Mouse (Mus musculus): Measurements from ENCODE around the gene Zpld1. TPM values are rescaled to one million over a fixed set of nuclear protein-coding genes. Genes with fewer than 3 reads are reported as not detected.

Gene Zpld1
- 0.39 and 0.49 TPM in 2 replicates for polyA plus RNA-seq (2021; fragmentation: Nextera tagmentation)
- long read RNA-seq, experiment 1, result 0 reads
- long read RNA-seq, experiment 2, partial matches to known transcripts, result 0 of 2 reads
- long read RNA-seq, experiment 2, other reads (novel, unspliced or antisense), result 2 of 2 reads

GRCm38 (mm10) chr16:55297886-55298285, at the start of gene Zpld1:
Gene Zpld1, minus strand, starts transcription at chr16:55297986.

All from layer of hippocampus, adult 6 months (tissue).